Mouse (Mus musculus) retina, embryonic 14.5 days (tissue): Measurements from ENCODE around the gene Klc1.

Experiments
- DNase-seq: peaks from one replicate; pipeline ENCODE4 v3.0.0-alpha.2; 2015; ENCODE audit warnings: low spot score

Klc1 gene

DNA sequence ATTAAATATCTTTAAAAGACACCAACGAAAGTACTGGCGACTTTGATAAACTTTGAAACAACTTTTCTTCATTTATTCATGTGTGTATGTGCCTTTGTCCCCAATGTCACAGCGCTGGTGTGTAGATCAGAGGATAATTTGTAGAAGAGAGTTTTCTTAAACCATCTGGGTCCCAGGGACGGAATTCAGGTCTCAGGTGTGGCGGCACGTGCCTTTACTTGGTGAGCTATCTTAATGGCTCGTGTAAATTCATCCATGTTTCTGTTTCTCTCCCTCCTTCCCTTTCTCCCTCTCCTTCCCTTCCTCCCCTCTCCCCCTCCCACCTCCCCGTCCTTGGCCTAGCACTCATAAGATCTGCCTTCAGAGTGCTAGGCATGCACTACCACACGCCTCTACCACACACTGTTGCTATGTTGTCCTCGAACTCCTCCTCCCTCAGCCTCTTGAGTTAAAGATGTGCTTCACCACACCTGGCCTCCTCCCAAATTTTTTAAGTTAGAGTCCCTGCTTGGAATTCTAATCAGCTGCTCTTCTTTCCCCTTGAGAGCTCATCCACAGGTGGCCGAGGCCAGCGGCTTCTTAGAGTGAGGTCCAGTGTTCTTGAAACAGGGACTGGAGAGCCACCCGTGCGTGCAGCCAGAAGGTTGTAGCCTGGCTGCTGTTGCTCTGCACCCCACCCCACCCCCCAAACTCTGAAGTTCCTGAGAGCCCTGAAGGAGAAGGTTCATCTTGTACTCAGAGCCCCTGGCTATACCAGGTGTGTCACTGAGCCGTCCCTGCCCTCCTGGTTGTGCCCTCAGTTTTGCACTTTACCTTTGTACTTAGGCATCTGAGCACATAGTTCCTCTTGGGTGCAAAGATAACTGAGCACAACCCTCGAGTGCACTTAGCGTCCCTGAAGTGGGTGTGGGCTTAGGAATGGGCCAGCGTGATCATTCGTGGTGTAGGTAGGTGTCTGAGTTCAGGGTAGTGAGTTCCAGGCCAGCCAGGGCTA lies 56.4 kb downstream of the Klc1 start:
- DNase-seq: peak; percentile 25

DNA sequence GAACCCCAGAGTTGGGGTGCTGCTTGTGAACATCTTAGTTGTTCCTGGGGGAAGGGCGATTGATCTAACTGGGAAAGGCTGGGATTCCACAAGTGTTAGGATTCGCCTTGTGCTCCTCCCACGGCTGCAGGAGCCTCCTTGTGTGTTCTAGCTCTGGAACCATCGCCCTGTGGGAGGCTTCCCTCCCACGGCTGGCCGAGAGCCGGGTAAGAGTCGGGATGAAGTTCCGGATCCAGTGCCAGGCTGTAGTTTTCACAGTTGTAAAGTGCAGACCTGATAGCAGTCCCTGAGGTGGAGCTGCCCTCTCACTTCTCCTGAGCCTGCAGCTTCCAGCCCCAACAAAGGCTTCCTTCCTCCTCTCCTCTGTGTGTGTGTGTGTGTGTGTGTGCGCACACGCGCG lies 57.9 kb downstream of the Klc1 start:
- DNase-seq: no peak

DNA sequence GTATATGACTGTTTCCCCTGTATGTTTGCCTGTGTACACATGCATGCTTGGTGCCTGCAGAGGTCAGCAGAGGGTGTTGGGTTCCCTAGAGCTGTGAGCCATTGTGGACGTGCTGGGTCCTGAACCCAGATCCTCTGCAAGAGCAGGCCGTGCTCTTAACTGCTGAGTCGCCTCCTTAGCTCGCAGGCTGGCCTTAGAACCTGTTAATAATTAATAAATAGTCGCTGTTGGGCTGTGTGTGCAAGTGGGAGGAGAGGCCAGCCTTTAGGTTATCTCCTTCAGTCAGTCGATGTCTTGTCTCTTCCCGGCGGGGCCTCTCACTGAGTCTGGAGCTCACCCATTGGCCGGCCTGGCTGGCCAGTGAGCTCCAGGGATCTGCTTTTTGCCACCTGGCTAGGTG lies 58.3 kb downstream of the Klc1 start:
- DNase-seq: no peak

DNA sequence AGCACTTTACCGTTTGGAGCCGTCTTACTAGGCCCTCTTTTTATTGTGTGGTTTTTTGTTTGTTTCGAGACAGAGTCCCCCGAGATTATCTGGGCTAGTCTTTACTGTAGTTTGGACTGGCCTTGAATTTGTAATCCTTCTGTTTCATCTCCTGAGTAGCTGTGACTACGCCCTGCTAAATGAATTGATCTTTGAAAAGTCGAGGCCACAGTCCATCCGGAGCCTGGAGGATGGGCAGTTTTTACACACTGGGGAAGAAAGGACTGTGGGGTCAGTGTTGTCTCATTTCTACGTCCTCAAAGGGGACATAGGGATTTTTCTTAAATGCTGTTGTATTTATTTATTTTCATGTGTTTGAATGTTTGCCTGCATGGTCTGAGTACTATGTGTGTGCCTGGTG lies 59.3 kb downstream of the Klc1 start:
- no peak for DNase-seq

DNA sequence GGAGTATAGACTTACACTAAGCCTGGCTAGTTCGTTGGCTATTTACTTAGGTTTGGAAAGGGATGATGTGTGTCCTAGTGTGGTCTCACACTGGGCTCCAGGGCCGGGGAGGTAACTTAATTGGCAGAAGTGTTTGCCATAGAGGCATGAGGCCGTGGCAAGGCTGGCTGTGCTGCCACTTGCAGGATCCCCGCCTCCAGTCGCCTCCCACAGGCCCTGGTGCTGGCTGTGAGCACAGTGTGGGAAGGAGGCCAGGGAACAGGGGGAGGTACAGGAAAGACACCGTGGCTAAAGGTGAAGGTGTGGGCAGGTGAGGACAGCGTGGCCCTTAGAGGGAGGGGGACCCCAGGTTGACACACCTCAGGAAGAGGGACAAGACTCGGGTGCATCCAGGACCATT lies 61.3 kb downstream of the Klc1 start:
- DNase-seq: no peak

DNA sequence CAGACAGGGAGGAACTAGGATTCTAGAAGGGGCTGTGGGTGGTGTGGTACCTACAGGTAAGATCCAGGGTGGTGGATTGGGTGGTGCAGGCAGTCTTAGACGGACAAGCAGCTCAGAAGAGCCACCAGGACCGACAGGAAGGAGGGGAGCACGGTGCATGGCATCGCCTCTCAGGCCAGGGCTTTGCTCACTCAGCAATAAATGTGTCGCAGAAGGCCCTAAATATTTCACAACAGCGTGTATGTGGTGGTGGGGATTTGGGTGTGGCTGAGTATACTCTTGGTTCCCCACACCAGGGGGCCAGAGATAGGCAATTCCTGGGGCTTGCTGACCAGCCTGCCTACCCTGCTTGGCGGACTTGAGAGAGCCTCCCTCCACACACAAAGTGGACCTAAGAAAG lies 62.1 kb downstream of the Klc1 start:
- DNase-seq: no peak

DNA sequence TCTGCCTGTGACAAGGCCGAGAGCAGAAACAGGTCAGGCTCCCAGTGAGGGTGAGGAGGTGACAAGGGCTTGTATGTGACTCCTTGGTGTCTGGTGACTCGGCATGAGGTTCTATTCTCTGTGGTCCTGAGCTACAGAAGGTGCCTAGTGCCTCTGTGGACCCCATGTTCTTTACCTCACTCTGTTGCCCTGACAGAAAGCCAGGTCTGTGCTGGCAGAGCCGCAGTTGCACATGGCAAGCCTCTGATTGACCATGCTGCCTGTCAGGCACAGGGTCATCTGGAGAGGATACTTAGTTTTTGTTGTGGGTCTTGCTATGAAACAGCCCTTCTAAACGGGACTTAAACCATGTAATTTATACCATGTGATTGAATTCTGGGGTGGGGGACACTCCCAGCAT lies 63.3 kb downstream of the Klc1 start:
- no peak for DNase-seq

DNA sequence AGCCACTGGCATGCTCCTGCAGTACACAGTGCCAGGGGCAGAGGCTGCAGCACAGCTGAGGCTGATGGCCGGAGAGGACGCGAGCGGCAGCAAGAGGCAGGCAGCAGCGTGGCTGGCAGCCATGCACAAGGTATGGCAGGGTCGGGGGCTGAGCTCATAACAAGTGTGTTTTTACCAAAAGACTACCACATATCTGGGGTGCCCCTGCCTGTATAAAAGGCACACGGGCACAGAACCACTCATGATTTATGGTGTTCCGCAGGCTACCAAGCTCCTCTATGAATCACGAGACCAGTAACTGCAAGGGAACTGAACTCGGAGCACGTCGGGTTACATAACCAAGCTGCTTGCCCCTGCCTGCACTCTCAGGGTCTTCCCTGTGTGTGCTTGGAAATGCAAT lies 68.9 kb downstream of the Klc1 start:
- no peak for DNase-seq

DNA sequence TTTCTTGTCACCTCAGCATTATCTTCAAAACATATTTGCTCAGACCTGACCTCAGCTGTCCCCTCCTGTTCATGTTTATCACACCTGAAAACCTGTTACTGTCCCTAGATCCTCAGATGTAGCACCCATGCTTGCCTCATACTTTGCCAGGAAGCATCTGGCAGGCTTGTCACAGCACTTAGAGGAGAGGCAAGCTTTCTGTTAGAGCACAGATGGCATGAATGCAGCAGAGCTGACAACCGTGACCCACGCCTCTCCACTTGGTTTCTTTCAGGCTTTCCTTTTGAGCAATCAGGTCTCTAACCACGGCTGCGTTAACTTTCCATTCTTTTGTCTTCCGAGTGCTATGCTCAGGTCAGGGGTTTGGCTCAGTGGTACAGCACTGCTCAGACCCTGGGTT lies 70.8 kb downstream of the Klc1 start:
- DNase-seq: no peak

DNA sequence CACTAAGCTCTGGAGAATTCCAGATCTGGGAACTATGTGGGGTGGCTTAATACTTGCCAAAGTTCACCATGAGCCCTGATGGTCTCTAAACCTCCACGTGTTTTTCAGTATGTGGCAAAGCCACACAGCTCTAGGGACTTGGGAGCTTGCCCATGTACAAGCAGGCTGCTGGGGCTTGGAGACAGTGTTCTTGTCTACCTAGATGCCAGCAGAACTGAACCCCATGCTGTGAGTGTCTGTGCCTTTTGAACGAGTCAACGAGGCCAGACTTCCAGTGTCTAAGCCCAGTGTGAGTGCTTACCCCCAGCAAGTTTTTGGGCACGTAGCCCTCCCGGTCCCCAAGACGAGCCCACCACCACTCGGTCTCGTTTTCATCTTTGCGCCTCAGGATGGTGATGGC lies 71.3 kb downstream of the Klc1 start:
- no peak for DNase-seq

DNA sequence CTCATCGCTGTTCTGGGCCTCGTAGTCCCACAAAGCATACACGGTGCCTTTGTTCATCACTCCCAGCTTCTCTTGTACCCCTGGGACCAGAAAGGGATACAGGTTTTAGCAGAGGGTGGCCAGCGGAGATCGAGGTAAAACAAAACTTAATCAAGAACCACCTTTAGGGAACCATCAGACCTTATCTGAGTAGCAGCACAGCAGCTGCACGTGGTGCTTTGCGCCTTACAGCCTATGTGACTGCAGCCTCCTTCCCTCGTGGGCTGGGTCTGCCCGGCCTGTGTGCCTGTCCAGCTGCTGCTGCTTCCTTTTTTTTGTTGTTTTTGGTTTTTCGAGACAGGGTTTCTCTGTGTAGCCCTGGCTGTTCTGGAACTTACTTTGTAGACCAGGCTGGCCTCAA lies 71.7 kb downstream of the Klc1 start:
- DNase-seq: no peak

DNA sequence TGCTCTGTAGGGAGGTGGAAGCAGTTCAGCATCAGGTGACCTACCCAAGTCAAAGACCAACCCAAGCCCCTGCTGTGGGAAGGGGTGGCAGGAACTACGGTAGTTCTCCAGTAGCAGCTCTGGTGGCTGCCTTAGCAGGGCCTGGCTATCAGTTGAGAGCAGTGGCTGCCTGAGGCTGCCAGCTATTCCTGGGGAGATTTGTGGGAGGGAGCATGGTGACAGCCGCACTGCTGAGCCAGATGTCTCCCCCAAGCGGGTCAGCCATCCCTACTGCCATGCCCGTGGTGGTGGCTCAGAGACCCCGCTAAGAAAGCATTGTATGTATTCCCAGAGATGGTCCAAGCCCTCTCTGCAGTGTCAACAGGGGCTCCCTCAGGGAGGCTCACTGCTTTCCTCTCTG lies 74.0 kb downstream of the Klc1 start:
- DNase-seq: no peak

DNA sequence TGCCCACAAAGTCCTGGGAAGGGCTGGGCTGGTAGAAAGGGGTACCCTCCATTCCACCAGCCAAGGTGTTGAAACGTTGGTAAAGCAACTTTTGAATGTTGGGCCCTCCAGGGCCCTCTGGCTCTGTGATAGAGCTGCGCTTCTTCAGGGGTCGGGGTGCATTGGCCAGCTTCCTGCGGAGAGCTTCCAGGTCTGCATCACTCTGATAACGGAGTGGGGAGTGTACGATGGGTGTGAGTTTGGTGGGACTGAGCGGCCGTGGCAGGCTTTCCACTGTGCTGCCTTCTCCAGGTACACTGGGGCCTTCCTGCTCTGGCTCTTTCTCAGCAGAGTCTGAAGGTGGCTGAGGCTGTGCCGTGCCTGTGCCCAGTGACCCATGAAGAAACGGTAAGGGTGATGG lies 74.8 kb downstream of the Klc1 start:
- no peak for DNase-seq

DNA sequence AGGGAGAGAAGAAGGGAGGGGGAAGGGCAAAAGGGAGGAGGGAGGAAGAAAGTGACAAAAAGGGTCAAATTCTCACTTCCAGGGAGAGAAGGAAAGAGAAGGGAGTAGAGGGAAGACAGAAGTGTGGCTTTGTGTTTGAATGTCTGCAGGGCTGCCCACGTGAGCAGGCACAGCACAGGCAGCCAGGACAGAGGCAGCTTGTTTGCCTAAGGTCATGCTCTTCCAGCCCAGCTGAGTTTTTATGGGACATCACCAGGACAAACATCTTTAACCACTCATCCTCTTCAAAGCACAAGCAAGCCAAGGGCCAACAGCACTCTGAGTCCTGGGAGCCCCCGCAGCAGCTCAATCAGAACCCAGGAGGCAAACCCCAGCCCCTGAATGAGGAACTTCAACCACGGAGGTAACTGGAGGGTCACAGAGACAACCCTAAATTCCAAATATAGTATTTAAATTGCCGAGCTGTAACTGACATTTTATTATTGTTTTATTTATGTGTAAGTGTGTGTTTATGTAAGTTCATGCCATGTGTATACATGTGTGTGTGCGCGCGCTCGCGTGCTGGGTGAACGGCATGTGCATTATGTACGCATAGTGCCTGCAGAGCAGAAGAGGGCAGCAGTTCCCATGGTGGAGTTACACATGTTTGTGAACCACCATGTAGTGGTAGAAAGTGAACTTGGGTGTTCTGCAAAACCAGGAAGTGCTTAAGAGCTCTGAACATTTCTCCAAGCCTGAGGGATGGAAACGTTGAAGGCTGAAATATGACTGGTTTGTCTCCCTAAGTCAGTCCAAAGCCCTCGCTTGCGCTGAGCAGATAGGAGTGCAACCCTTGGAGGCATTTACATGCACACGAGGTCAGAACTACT lies 84.2 kb downstream of the Klc1 start:
- no peak for DNase-seq

DNA sequence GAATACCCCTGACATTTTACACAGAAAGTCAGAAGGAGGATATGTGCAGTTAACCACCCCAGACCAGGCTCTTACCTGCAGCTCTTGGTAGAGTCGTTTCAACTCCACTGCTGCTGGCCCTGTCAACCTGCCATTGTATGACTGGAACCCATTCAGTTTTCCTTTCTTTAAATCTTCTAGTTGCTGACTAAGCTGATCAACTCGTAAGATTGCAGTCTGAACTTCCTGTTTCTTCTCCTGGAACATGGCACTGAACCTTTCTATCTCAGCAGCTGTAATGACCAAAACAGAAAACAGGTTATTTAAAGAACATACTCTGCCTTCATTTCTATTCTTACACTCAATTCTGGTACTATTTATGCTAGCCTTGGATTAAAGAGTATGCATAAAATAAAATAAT lies 84.8 kb downstream of the Klc1 start:
- DNase-seq: no peak

DNA sequence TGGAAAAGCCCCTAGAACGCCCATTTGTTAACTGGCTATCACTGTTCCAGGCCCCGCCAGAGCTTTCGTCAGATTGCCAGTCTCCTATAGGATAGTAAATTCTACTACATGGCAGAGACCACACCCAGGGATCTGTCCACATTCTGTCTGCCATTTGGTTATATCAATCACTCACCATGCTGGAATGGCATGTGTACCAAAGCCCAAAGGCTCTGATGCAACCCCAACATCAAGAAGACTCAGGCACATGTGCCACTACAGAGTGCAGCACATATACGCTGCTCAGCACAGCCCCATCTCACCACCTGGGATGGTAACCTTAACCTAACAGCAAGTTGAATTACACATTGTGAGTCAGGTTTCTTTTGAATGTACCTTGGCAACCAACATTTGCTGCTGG lies 87.3 kb downstream of the Klc1 start:
- DNase-seq: no peak

DNA sequence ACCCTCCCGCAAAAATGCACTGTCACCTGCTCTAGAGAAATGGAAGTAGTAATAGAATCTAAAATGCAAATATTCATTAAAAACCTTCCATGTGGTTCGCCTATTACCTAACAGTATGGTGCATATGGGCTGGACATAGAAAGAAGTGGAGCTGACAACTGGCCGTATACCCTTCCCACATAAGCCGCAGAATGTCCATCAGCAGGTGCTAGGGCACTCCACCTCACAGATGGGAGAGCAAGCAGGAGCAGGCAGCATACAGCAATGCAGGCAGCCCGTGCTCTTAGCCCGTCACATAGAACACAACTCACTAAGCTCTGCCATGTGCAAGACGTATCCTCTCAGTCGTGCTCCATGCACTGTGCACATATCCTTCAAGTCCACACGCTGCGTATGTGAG lies 88.2 kb downstream of the Klc1 start:
- no peak for DNase-seq

DNA sequence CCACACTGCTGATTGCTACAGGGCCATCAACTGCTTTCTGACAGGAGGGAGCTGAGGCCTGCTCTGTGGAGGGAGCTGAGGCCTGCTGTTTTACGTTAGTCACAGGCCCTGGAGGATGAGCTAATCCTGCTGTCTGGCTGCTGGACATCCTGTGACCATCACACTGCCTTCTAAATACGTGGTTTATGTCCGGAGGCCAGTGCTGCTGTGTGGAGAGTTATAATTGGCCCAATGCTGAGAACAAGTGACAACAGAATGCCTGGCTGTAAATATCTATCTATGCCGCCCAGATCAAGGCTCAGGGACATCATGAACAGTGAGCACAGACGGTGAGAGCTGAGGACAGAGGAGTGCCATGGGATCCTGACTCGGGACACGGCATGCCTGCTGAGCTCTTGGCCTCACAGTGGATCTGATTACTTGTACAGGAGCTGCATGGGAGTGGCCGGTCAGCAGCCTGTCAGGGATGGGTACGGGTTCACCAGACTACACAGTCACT lies 89.7 kb downstream of the Klc1 start:
- no peak for DNase-seq

DNA sequence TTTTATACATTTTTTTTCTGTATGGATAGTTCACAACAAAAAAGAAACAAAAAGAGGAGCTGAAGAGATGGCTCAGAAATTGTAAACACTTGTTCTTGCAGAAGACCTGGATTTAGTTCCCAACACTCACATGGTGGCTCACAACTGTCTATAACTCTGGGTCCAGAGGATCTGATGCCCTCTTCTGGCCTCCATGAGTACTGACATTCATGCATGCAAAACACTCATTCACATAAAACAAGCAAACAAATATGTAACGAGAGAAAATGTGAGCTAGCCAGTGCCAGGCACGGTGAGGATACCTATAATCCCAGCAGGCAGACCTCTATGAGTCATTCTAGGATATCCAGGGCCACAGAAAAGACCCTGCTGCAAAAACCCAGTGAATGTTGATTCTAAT lies 92.6 kb downstream of the Klc1 start:
- peak; percentile 5 for DNase-seq

DNA sequence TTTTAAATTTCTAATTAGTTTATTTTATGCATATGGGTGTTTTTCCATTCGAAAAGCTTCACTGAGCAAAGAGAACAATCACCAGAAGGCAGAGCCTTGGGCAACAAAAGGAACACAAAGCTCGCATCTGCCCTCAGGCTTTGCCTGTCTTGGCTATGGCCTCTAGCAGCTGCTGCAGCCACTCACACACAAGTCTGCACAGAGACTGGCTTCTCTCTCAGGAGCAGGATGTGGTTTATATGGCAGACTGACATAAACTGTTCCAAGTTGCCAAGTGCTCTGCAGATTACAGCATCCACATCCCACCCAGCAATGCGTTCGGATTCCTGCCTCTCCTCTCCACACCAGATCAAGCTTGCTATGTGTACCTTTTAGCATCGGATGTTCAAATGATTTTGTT lies 93.1 kb downstream of the Klc1 start:
- DNase-seq: peak; percentile 2

DNA sequence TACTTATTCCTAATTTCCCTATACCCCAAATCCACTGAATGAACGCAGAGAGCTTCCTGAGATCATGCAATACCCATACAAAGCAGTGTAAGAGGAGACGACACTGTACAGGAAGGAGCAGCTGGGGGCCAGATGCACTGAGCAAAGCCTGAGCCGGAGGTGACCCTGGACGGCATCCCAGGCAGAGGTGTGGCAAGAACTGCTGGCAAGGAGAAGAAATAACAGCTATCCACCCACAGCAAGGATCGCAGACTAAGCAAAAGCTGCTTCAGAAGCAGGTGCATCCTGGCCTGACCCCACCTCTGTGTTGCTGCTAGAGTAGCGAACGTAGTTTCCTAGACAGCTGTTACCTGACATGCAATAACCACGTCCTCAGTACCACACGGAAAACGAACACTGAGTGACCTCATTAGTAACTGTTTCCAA lies 94.4 kb downstream of the Klc1 start:
- DNase-seq: no peak

DNA sequence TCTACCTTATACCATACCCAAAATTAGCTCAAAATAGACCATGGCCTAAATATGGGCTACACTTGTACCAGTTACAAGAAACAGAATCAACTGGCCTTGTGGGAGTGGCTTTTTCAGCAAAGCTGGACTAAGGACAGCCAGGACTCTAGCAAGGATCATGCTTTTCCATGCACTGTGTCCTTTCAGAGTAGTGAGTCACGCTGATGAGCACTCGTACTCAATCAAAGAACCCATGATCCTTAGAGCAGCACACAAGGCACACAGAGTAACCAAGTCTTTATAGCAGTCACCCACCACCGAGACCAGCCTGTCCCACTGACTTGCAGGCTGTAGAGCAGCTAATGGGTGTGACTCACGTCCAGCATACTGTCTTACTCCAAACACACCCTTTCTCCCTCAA lies 94.9 kb downstream of the Klc1 start:
- DNase-seq: no peak

DNA sequence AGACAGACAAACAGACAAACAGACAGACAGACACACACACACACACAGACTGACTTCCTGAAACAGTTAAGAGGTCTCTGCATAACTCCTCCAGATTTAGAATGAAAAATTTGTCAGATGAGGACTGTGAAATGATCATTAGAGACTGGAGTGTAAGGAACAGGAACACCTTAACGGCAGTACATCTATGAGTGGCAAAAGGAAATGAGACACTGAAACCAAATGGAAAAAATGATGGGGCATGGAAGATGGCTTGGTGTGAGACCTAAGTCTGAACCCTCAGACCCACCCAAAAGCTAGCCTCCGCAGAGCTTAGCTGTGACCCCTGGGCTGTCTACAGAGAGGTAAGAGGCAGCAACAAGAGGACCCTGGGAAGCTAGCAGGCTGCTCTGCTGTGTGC lies 96.8 kb downstream of the Klc1 start:
- no peak for DNase-seq
